Mouse (Mus musculus): ENCODE measurements around the gene Slc28a2.
"Not testable (repeated sequence)": the region's sequence is repeated elsewhere in the genome, so short reads cannot be mapped to it uniquely, and the experiment has no call there.

DNA sequence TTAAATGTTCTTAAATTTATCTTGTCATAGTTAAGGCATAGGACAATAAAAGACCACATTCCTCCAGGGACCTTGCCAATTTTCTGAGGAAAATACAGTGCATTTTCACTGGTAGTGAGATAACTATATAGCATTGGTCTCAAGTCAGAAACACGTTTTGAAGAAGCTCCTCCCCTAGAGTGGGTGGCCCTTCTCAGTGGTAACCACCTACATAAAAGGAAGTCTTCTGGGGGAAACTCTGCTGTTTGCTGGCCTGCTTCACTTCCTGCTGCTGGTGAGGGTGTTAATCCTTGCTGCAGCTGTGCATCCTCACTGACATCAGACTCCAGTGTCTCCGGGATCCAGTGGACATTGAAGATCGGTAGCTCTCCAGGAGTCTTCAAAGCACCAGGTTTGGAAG, 14.2 kb downstream of the Slc28a2 start:
- TF ChIP-seq CTCF (IDR thresholded peaks at IDR 0.05; ENCODE audit: control insufficient read depth, insufficient read depth, low read length); POLR2A (IDR thresholded peaks at IDR 0.05; ENCODE audit: borderline replicate concordance, control insufficient read depth, low read depth, low read length): not testable (repeated sequence)
